Mouse (Mus musculus) heart, postnatal 25 days (tissue): ENCODE results near the gene Dhrs1. TPM values are rescaled to one million over a fixed set of nuclear protein-coding genes. Genes with fewer than 3 reads are reported as not detected.
"Not testable (repeated sequence)": the region's sequence is repeated elsewhere in the genome, so short reads cannot be mapped to it uniquely, and the experiment has no call there.

Experiments
- DNase-seq: peaks from one replicate; pipeline ENCODE4 v3.0.0; 2022; ENCODE audit warnings: low spot score
- intact Hi-C: fragments of 180-260 bp; cut with DNase I; formaldehyde crosslinking; loops from one replicate; pipeline ENCODE4 v1.15.1; 2025
- total RNA-seq, 2 experiments: library from RNA; stranded (reverse); gene quantifications; 2 replicates each; pipeline ENCODE4 v1.2.3; 2021

The Dhrs1 gene
- total RNA-seq, 2 experiments from 2014 or later: 43.7 to 47.0 TPM

- DNase-seq: no peak
- intact Hi-C loops: no loop called here
Observed at GRCm38 (mm10) chr14:55767519-55768414, 22.3 kb upstream of the Dhrs1 start.

GRCm38 (mm10) chr14:55765696-55766095, 20.2 kb upstream of the Dhrs1 start, which contains the start of gene Ltb4r1:
Gene Ltb4r1, plus strand, starts transcription at chr14:55765962.
- intact Hi-C loops: no loop called here
- no peak for DNase-seq

GRCm38 (mm10) chr14:55763166-55763565, 17.7 kb upstream of the Dhrs1 start:
- DNase-seq: no peak
- intact Hi-C loops: no loop called here

- intact Hi-C loops: no loop called here
Observed at GRCm38 (mm10) chr14:55762001-55762821, 16.7 kb upstream of the Dhrs1 start.

GRCm38 (mm10) chr14:55761163-55761562, 15.7 kb upstream of the Dhrs1 start, which contains the start of gene Ltb4r2:
Gene Ltb4r2, plus strand, starts transcription at chr14:55761428.
- intact Hi-C loops: no loop called here
- DNase-seq: no peak

More at GRCm38 (mm10) chr14:55762001-55762821, 16.7 kb upstream of the Dhrs1 start:
- no peak for DNase-seq

- intact Hi-C loops: not testable (repeated sequence)
- peak; percentile 42 for DNase-seq
Observed at GRCm38 (mm10) chr14:55760156-55760555, 14.7 kb upstream of the Dhrs1 start.

- no peak for DNase-seq
- intact Hi-C loops: loop anchor here (5.0 to 10.0 kb wide), 2 partner anchors 131 to 264 kb away; partner anchors contain the start of gene Carmil3
Observed at GRCm38 (mm10) chr14:55758363-55758784, 12.9 kb upstream of the Dhrs1 start, which contains the start of gene Cideb. Gene Cideb, minus strand, starts transcription at chr14:55758458.

- no peak for DNase-seq
- intact Hi-C loops: loop anchor here (5.0 to 10.0 kb wide), 2 partner anchors 130 to 263 kb away; partner anchors contain the start of gene Carmil3
Observed at GRCm38 (mm10) chr14:55757566-55757965, 12.1 kb upstream of the Dhrs1 start.

GRCm38 (mm10) chr14:55747051-55747847, 1.8 kb upstream of the Dhrs1 start:
- no peak for DNase-seq
- intact Hi-C loops: no loop called here

- DNase-seq: no peak
- intact Hi-C loops: loop anchor here (1.0 kb wide), 1 partner anchor 64 kb away; no protein-coding TSS in a partner anchor
Observed at GRCm38 (mm10) chr14:55745861-55746237, 359 bp upstream of the Dhrs1 start.

GRCm38 (mm10) chr14:55743711-55744110, 1.8 kb downstream of the Dhrs1 start:
- peak; percentile 64 for DNase-seq
- intact Hi-C loops: loop anchor here (2.0 kb wide), 1 partner anchor 115 kb away; no protein-coding TSS in a partner anchor

GRCm38 (mm10) chr14:55737086-55737687, 8.3 kb downstream of the Dhrs1 start:
- intact Hi-C loops: no loop called here
- no peak for DNase-seq

GRCm38 (mm10) chr14:55735758-55736157, 9.7 kb downstream of the Dhrs1 start:
- DNase-seq: no peak
- intact Hi-C loops: no loop called here

- no peak for DNase-seq
- intact Hi-C loops: no loop called here
Observed at GRCm38 (mm10) chr14:55735334-55735733, 10.2 kb downstream of the Dhrs1 start.

- DNase-seq: no peak
- intact Hi-C loops: no loop called here
Observed at GRCm38 (mm10) chr14:55734869-55735268, 10.6 kb downstream of the Dhrs1 start.

GRCm38 (mm10) chr14:55733889-55734288, 11.6 kb downstream of the Dhrs1 start:
- no peak for DNase-seq
- intact Hi-C loops: no loop called here

GRCm38 (mm10) chr14:55730531-55731032, 14.9 kb downstream of the Dhrs1 start:
- intact Hi-C loops: no loop called here
- no peak for DNase-seq

GRCm38 (mm10) chr14:55730116-55730515, 15.4 kb downstream of the Dhrs1 start:
- intact Hi-C loops: no loop called here

More at GRCm38 (mm10) chr14:55730116-55730515, 15.4 kb downstream of the Dhrs1 start:
- no peak for DNase-seq
